Mouse (Mus musculus) megakaryocyte, adult 5-6 weeks (primary cell): Measurements from ENCODE around the gene Ankmy1. TPM values are rescaled to one million over a fixed set of nuclear protein-coding genes. Genes with fewer than 3 reads are reported as not detected.

ENCODE experiments used
- ATAC-seq: 2 replicates; pipeline ENCODE4 v1.8.0; 2016; ENCODE audit warnings: mild to moderate bottlenecking, inconsistent platforms; ENCODE audit not compliant: poor library complexity, severe bottlenecking
- total RNA-seq, 2 experiments: library from RNA; stranded (forward) in 1 of 2; stranded (reverse) in 1 of 2; fragments of 153-499, 151-499 nt in 1 of 2; fragments of 221-1000, 200-1000 nt in 1 of 2; gene quantifications; 2 replicates each; pipeline versions ENCODE4 v1.2.3 to v1.2.4; 2015 to 2017

Ankmy1 gene
- total RNA-seq (2015) (0.20 TPM in 1 of 2 replicates, not detected in the other), total RNA-seq (2017) (not detected in 2 replicates)

GRCm38 (mm10) chr1:92902786-92903185, at the start of gene Ankmy1:
Ankmy1 (minus strand) TSS chr1:92902906.
- no peak for ATAC-seq

- ATAC-seq, result no peak
Measured at GRCm38 (mm10) chr1:92950607-92951006, 47.9 kb upstream of the Ankmy1 start, which contains the start of gene Gpr35. Gpr35 (plus strand) TSS chr1:92950865.

GRCm38 (mm10) chr1:92949426-92949825, 46.7 kb upstream of the Ankmy1 start:
- ATAC-seq, result peak; percentile 64

- ATAC-seq, result no peak
Measured at GRCm38 (mm10) chr1:92947966-92948365, 45.3 kb upstream of the Ankmy1 start.

GRCm38 (mm10) chr1:92943219-92943989, 40.7 kb upstream of the Ankmy1 start:
- ATAC-seq, result no peak

- no peak for ATAC-seq
Measured at GRCm38 (mm10) chr1:92939746-92940145, 37.0 kb upstream of the Ankmy1 start.

- ATAC-seq, result no peak
Measured at GRCm38 (mm10) chr1:92937797-92938196, 35.1 kb upstream of the Ankmy1 start.

GRCm38 (mm10) chr1:92936467-92936866, 33.8 kb upstream of the Ankmy1 start:
- ATAC-seq, result no peak

- no peak for ATAC-seq
Measured at GRCm38 (mm10) chr1:92935977-92936376, 33.3 kb upstream of the Ankmy1 start.

GRCm38 (mm10) chr1:92935054-92935962, 32.6 kb upstream of the Ankmy1 start:
- no peak for ATAC-seq

GRCm38 (mm10) chr1:92934182-92934827, 31.6 kb upstream of the Ankmy1 start, which contains the start of gene Capn10:
Capn10 (plus strand) TSS chr1:92934376.
- peak; percentile 90 for ATAC-seq

- ATAC-seq, result peak; percentile 24; the same call in 1 of the 2 replicates
Measured at GRCm38 (mm10) chr1:92933611-92934010, 30.9 kb upstream of the Ankmy1 start.

- ATAC-seq, result no peak
Measured at GRCm38 (mm10) chr1:92930171-92930706, 27.5 kb upstream of the Ankmy1 start.

GRCm38 (mm10) chr1:92921496-92921895, 18.8 kb upstream of the Ankmy1 start:
- no peak for ATAC-seq

- ATAC-seq, result peak; percentile 83
Measured at GRCm38 (mm10) chr1:92920474-92921200, 17.9 kb upstream of the Ankmy1 start.

- ATAC-seq, result no peak
Measured at GRCm38 (mm10) chr1:92919775-92920174, 17.1 kb upstream of the Ankmy1 start.

GRCm38 (mm10) chr1:92919151-92919550, 16.4 kb upstream of the Ankmy1 start:
- no peak for ATAC-seq

- ATAC-seq, result no peak
Measured at GRCm38 (mm10) chr1:92916725-92917124, 14.0 kb upstream of the Ankmy1 start.

GRCm38 (mm10) chr1:92914993-92915392, 12.3 kb upstream of the Ankmy1 start:
- no peak for ATAC-seq

GRCm38 (mm10) chr1:92914239-92914638, 11.5 kb upstream of the Ankmy1 start:
- no peak for ATAC-seq
